Mouse (Mus musculus): ENCODE results near the gene Ccdc180. TPM values are rescaled to one million over a fixed set of nuclear protein-coding genes. Genes with fewer than 3 reads are reported as not detected.

The Ccdc180 gene
- not detected for polyA plus RNA-seq (2015; fragmentation: Illumina TruSeq; extraction: RNeasy Lipid Tissue Mini Kit (QIAGEN cat#74804); ENCODE audit: insufficient read depth, low read depth, low replicate concordance)

GRCm38 (mm10) chr4:45890066-45890761 lies at the start of gene Ccdc180:
Ccdc180 (plus strand) TSS chr4:45890303.

GRCm38 (mm10) chr4:45848109-45848824 lies 41.8 kb upstream of the Ccdc180 start, which contains the start of gene Stra6l:
Stra6l (plus strand) TSS chr4:45848664.

GRCm38 (mm10) chr4:45964771-45965439 lies 74.8 kb downstream of the Ccdc180 start, which contains the start of gene Tdrd7:
Tdrd7 (plus strand) TSS chr4:45965334.

Other genes starting within 250 kb of the Ccdc180 start
- gene Aldh1b1, start 91.3 kb upstream of the Ccdc180 start, polyA plus RNA-seq (2015; fragmentation: Illumina TruSeq; extraction: RNeasy Lipid Tissue Mini Kit (QIAGEN cat#74804); ENCODE audit: insufficient read depth, low read depth, low replicate concordance): 0.59 TPM
- not detected for gene Igfbpl1, start 63.4 kb upstream of the Ccdc180 start, polyA plus RNA-seq (2015; fragmentation: Illumina TruSeq; extraction: RNeasy Lipid Tissue Mini Kit (QIAGEN cat#74804); ENCODE audit: insufficient read depth, low read depth, low replicate concordance)
- 1.7 TPM for gene Stra6l, start 41.6 kb upstream of the Ccdc180 start, polyA plus RNA-seq (2015; fragmentation: Illumina TruSeq; extraction: RNeasy Lipid Tissue Mini Kit (QIAGEN cat#74804); ENCODE audit: insufficient read depth, low read depth, low replicate concordance)
- 13.1 TPM for gene Tdrd7, start 75.0 kb downstream of the Ccdc180 start, polyA plus RNA-seq (2015; fragmentation: Illumina TruSeq; extraction: RNeasy Lipid Tissue Mini Kit (QIAGEN cat#74804); ENCODE audit: insufficient read depth, low read depth, low replicate concordance)
- 1.9 TPM for gene Tmod1, start 148.6 kb downstream of the Ccdc180 start, polyA plus RNA-seq (2015; fragmentation: Illumina TruSeq; extraction: RNeasy Lipid Tissue Mini Kit (QIAGEN cat#74804); ENCODE audit: insufficient read depth, low read depth, low replicate concordance)
- gene Ncbp1, start 248.3 kb downstream of the Ccdc180 start, polyA plus RNA-seq (2015; fragmentation: Illumina TruSeq; extraction: RNeasy Lipid Tissue Mini Kit (QIAGEN cat#74804); ENCODE audit: insufficient read depth, low read depth, low replicate concordance): 7.7 TPM
- 5.5 TPM for gene Tstd2, start 248.4 kb downstream of the Ccdc180 start, polyA plus RNA-seq (2015; fragmentation: Illumina TruSeq; extraction: RNeasy Lipid Tissue Mini Kit (QIAGEN cat#74804); ENCODE audit: insufficient read depth, low read depth, low replicate concordance)